In the genomic region with DNA sequence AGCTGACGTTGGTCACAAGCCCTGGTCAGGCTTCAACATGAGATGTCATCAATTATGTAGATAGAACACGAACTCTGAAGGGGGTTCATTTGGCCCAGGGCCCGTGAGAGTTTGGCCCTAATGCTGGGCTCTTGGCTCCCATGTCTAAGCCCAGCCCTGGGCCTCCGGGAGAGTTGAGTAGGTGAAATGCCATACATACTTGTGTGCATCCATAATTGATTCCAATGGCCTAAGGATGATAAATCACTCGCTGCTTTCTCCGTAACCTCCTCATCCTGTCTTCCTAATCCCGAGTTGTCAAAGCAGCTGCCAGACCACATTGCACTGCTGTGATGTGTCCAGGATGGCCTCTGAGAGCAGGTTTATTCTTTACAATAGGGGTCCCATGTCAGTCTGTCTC, we compare ENCODE assay signal across 18 mouse cellular contexts.
A peak's percentile ranks its signal among the peaks of the same experiment; 100 is the strongest.
DNase-seq lines count a peak whose midpoint lies in the region; ATAC-seq and TF ChIP-seq lines count a peak whose summit lies in the region.
"Had no signal": no experiment of that assay in that cellular context is flagged by ENCODE, and none has a peak within 500 bp of the region (broad histone marks: within the 10 kb centered on the region; RNA-seq: fewer than 3 reads in every experiment).

No protein-coding gene starts in this region.

- no peak overlapping the region for H3K27ac ChIP-seq in heart, embryonic 15.5 days
- no peak overlapping the region for H3K27ac ChIP-seq in kidney, adult 2 months (ENCODE audit: insufficient read depth, low read depth, low read length)
- H3K27ac ChIP-seq: embryonic facial prominence, embryonic 12.5 days; limb, embryonic 10.5 days; liver, embryonic 15.5 days; neural tube, embryonic 15.5 days had no signal

- H3K27me3 ChIP-seq in heart, embryonic 15.5 days, result peaks cover 8% of the 10 kb centered on the region
- no peaks in the 10 kb centered on the region for H3K27me3 ChIP-seq in C2C12 (ENCODE audit: control insufficient read depth, insufficient read depth, insufficient read length)
- H3K27me3 ChIP-seq in kidney, adult 2 months (replicated peaks; ENCODE audit: control insufficient read depth, insufficient read depth, low read length), result no peaks in the 10 kb centered on the region
- H3K27me3 ChIP-seq: embryonic facial prominence, embryonic 12.5 days; liver, embryonic 15.5 days; neural tube, embryonic 15.5 days had no signal

- H3K79me3 ChIP-seq in C2C12 (ENCODE audit: low read depth), result no peaks in the 10 kb centered on the region

- H3K9ac ChIP-seq in heart, embryonic 15.5 days, result no peak overlapping the region
- H3K9ac ChIP-seq: embryonic facial prominence, embryonic 12.5 days; liver, embryonic 15.5 days; neural tube, embryonic 15.5 days had no signal

- no peak overlapping the region for H3ac ChIP-seq in C2C12 (ENCODE audit: control insufficient read depth, insufficient read length, low read depth)

- peak; percentile 29; the same call in 1 of the 2 replicates for ATAC-seq in heart, embryonic 15.5 days (replicated peaks; ENCODE audit: insufficient number of reproducible peaks, insufficient read depth, low FRiP score, low read depth)
- ATAC-seq: forebrain, embryonic 14.5 days had no signal

- no peak overlapping the region for H3K4me3 ChIP-seq in heart, embryonic 15.5 days
- no peak overlapping the region for H3K4me3 ChIP-seq in C2C12 (ENCODE audit: insufficient read depth, poor library complexity, severe bottlenecking)
- H3K4me3 ChIP-seq in kidney, adult 2 months (ENCODE audit: insufficient read depth, low read depth, low read length), result no peak overlapping the region
- H3K4me3 ChIP-seq: embryonic facial prominence, embryonic 12.5 days; limb, embryonic 10.5 days; liver, embryonic 15.5 days; neural tube, embryonic 15.5 days had no signal

- H3K79me2 ChIP-seq in C2C12 (ENCODE audit: control insufficient read depth, insufficient read depth), result no peaks in the 10 kb centered on the region

- intact Hi-C loops in heart, postnatal 36 days (cut with DNase I), result no loop called here
- intact Hi-C loops in left cerebral cortex, postnatal 25 days (cut with DNase I), result no loop called here

- no peaks in the 10 kb centered on the region for H3K36me3 ChIP-seq in heart, embryonic 15.5 days
- no peaks in the 10 kb centered on the region for H3K36me3 ChIP-seq in C2C12 (ENCODE audit: control insufficient read depth, insufficient read depth)
- H3K36me3 ChIP-seq in kidney, adult 2 months (ENCODE audit: control insufficient read depth, insufficient read depth, low read length), result no peaks in the 10 kb centered on the region
- H3K36me3 ChIP-seq: embryonic facial prominence, embryonic 12.5 days; limb, embryonic 10.5 days; liver, embryonic 15.5 days; neural tube, embryonic 15.5 days had no signal

- no peak for TF ChIP-seq CTCF in C2C12 (IDR thresholded peaks at IDR 0.05; ENCODE audit: control insufficient read depth, insufficient read depth, insufficient read length)
- no peak for TF ChIP-seq CTCF in kidney, adult 2 months (conservative IDR thresholded peaks at IDR 0.05; ENCODE audit: insufficient read depth, insufficient read length, low read depth, low read length)

- WGBS in heart, embryonic 15.5 days, result 27% methylated on average over 7 of the region's 7 CpGs
- WGBS in kidney, adult 2 months, result 43% methylated on average over 7 of the region's 7 CpGs

- no peak for DNase-seq in heart, postnatal 36 days
- peak; percentile 65 for DNase-seq in kidney, adult 2 months
- peak; percentile 30 to 42 for DNase-seq in kidney, postnatal 36 days
- no peak for DNase-seq in cerebellum, adult 8-10 months
- DNase-seq in embryo, embryonic 11 days, result no peak
- no peak for DNase-seq in left cerebral cortex, postnatal 25 days (ENCODE audit: low spot score in 2 of 2)
- DNase-seq: adrenal gland, postnatal 14 days; B cell, adult 2 months; cerebellum, postnatal 25 days; right cerebral cortex, postnatal 25 days; thymus, postnatal 25 days had no signal

- H3K4me1 ChIP-seq in heart, embryonic 15.5 days (replicated peaks), result peaks cover 24% of the 10 kb centered on the region
- no peaks in the 10 kb centered on the region for H3K4me1 ChIP-seq in kidney, adult 2 months (ENCODE audit: control insufficient read depth, insufficient read depth, low read length)
- H3K4me1 ChIP-seq: liver, embryonic 15.5 days had no signal

- no peak overlapping the region for H3K4me2 ChIP-seq in heart, embryonic 15.5 days
- H3K4me2 ChIP-seq: embryonic facial prominence, embryonic 12.5 days; liver, embryonic 15.5 days; neural tube, embryonic 15.5 days had no signal

- TF ChIP-seq POLR2A in kidney, adult 2 months (IDR thresholded peaks at IDR 0.05; ENCODE audit: low read depth, low read length), result no peak

- H3K9me3 ChIP-seq in heart, embryonic 15.5 days (replicated peaks), result no peaks in the 10 kb centered on the region
- H3K9me3 ChIP-seq: embryonic facial prominence, embryonic 12.5 days; limb, embryonic 10.5 days; liver, embryonic 15.5 days; neural tube, embryonic 15.5 days had no signal

TF ChIP-seq in C2C12, 6 proteins besides CTCF, POLR2A, EP300 and RAD21:
- peak; percentile 80 for TF ChIP-seq MYOD1 (IDR thresholded peaks at IDR 0.05; ENCODE audit: control insufficient read depth, insufficient read length, low read depth)
- no peak for TF ChIP-seq MYOG (IDR thresholded peaks at IDR 0.05; ENCODE audit: control insufficient read depth, extremely low read depth, insufficient read length)

Comparison
In these comparisons a context has a peak if more than half of its experiments do, and no peak if none do; other contexts are left out.
1. DNase-seq: peak in kidney, adult 2 months (single experiment) and kidney, postnatal 36 days (2 of 2); none in heart, postnatal 36 days (0 of 2), cerebellum, adult 8-10 months (single experiment), embryo, embryonic 11 days (single experiment) and left cerebral cortex, postnatal 25 days (0 of 2).